Mouse (Mus musculus) small intestine, adult 2 months (tissue): ENCODE results near the gene Schip1. TPM values are rescaled to one million over a fixed set of nuclear protein-coding genes. Genes with fewer than 3 reads are reported as not detected.

Experiments used
- H3K27ac ChIP-seq: fragments of 200-500 bp; 2 replicates; pipeline ENCODE4 v1.5.1; 2012; ENCODE audit warnings: low read depth, low read length, control low read depth, inconsistent platforms; ENCODE audit not compliant: insufficient read depth
- H3K27me3 ChIP-seq: fragments of 200-500 bp; 2 replicates; pipeline ENCODE4 v1.6.1; 2012; ENCODE audit warnings: mild to moderate bottlenecking, moderate library complexity, low read length, inconsistent platforms; ENCODE audit not compliant: control insufficient read depth, insufficient read depth
- H3K36me3 ChIP-seq: fragments of 200-500 bp; 2 replicates; pipeline ENCODE4 v1.6.1; 2012; ENCODE audit warnings: mild to moderate bottlenecking, low read length, control low read depth, inconsistent platforms; ENCODE audit not compliant: control insufficient read depth, insufficient read depth
- H3K4me1 ChIP-seq: fragments of 200-500 bp; 2 replicates; pipeline ENCODE4 v1.6.1; 2012; ENCODE audit warnings: low read length, inconsistent platforms, mixed read lengths; ENCODE audit not compliant: control insufficient read depth, insufficient read depth, insufficient read length
- H3K4me3 ChIP-seq: fragments of 200-500 bp; 2 replicates; pipeline ENCODE4 v1.5.1; 2012; ENCODE audit warnings: low read depth, mild to moderate bottlenecking, control low read depth, inconsistent platforms, low read length, moderate library complexity
- CTCF ChIP-seq: fragments of 200-500 bp; IDR thresholded peaks from 2 replicates; pipeline ENCODE4 v1.5.1; 2012; ENCODE audit warnings: low read depth, mild to moderate bottlenecking, control low read depth, inconsistent platforms, low read length, moderate library complexity, mixed read lengths; ENCODE audit not compliant: insufficient replicate concordance, insufficient read length; ENCODE audit errors: extremely low read depth
- POLR2A ChIP-seq: fragments of 200-500 bp; IDR thresholded peaks from 2 replicates; pipeline ENCODE4 v1.6.1; 2012; ENCODE audit warnings: low read depth, mild to moderate bottlenecking, control low read depth, inconsistent platforms, low read length, moderate library complexity
- WGBS: fragments of 180-500 bp; shearing (Covaris S2); methylation state at CpG from one replicate; pipeline ENCODE4 v1.1.7; 2018; 5-methylcytosine and 5-hydroxymethylcytosine counted together
- polyA plus RNA-seq: library from polyadenylated mRNA; depleted of rRNA; stranded (reverse); fragments of >200 nt; gene quantifications from 2 replicates; pipeline ENCODE4 v1.2.3, GENCODE M21; 2012

The Schip1 gene
- polyA plus RNA-seq, 1 experiment, result 5.0 TPM

- H3K27me3 ChIP-seq, result no peaks in the 10 kb centered on the region
- 57% methylated on average over 4 of the region's 4 CpGs for WGBS
- H3K36me3 ChIP-seq, result no peaks in the 10 kb centered on the region
- no peak overlapping the region for H3K27ac ChIP-seq
- no peak overlapping the region for H3K4me3 ChIP-seq
- H3K4me1 ChIP-seq, result no peaks in the 10 kb centered on the region
- TF ChIP-seq POLR2A (no peak), CTCF (no peak)
Measured at GRCm38 (mm10) chr3:68306726-68307125, 242.1 kb downstream of the Schip1 start.

DNA sequence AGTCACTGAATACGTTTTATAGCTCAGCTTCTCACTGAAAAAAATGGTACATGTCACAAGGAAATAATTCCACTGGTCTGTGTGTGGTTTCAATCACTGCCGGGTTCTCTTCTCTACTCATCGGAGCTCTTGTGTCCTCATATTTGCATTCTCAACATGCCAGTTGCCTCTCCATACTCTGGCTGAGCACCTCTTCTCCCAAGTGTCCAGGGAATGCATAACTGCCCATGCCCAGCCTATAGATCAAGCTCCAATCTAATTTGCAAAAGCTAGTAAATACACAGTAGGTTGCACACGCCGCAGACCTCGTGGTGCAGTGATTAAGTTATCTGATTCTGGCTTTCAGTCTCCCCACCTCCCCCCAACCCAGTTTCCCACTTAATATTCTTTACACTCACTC is 261.0 kb downstream of the Schip1 start:
- Histone ChIP-seq H3K4me3 (no peak overlapping the region), H3K36me3 (no peaks in the 10 kb centered on the region), H3K27ac (no peak overlapping the region), H3K4me1 (no peaks in the 10 kb centered on the region), H3K27me3 (no peaks in the 10 kb centered on the region)
- TF ChIP-seq CTCF (no peak), POLR2A (no peak)
- WGBS, result 64% methylated on average over 6 of the region's 6 CpGs

DNA sequence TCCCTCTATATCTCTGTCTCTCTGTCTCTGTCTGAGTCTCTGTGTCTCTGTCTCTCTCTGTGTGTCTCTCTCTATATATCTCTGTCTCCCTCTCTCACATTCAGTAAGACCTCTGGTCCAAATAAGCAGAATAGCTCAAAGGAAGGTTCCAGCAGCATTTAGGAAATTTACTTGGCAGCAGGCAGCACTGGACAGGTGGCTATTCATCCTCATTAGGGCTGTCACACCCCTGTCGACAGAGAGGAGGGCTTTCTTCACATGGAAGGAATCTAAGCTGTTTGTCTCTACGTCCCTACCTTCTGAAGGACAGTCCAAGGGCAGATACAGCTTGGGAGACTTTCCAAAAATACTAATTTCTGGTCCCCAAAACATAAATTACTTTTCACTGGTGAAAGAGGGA is 267.9 kb downstream of the Schip1 start:
- H3K27me3 ChIP-seq, result no peaks in the 10 kb centered on the region
- no peak overlapping the region for H3K27ac ChIP-seq
- H3K4me3 ChIP-seq, result no peak overlapping the region
- H3K4me1 ChIP-seq, result no peaks in the 10 kb centered on the region
- H3K36me3 ChIP-seq, result no peaks in the 10 kb centered on the region
- WGBS, result 36% methylated on average over 2 of the region's 2 CpGs
- TF ChIP-seq CTCF, result no peak

DNA sequence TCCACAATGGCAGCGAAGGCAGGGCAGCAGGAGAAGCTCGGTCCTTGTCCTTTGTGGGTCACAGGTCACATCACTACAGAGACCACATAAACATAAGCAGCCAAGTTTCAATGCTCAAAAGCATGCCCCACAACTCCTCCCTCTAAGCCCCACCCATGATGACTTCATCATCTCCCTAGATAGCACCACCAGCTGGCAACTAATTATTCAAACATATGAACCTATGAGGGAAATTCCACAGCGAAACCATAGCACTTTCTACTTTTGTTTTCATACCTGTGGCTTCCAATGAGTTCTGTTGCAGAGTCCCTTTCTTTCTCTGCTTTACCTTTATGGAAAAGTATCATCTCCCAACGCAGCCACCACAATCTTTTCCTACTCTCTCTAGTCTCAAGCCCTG is 270.9 kb downstream of the Schip1 start:
- Histone ChIP-seq H3K4me3 (no peak overlapping the region), H3K27me3 (no peaks in the 10 kb centered on the region), H3K27ac (no peak overlapping the region), H3K36me3 (no peaks in the 10 kb centered on the region), H3K4me1 (no peaks in the 10 kb centered on the region)
- 92% methylated on average over 4 of the region's 4 CpGs for WGBS
- TF ChIP-seq POLR2A, result no peak

GRCm38 (mm10) chr3:68350624-68351023 is 286.0 kb downstream of the Schip1 start:
- WGBS, result 87% methylated on average over 6 of the region's 6 CpGs
- no peak overlapping the region for H3K4me3 ChIP-seq
- TF ChIP-seq POLR2A (no peak), CTCF (no peak)
- no peak overlapping the region for H3K27ac ChIP-seq
- H3K4me1 ChIP-seq, result no peaks in the 10 kb centered on the region
- H3K27me3 ChIP-seq, result no peaks in the 10 kb centered on the region
- H3K36me3 ChIP-seq, result no peaks in the 10 kb centered on the region

- Histone ChIP-seq H3K4me3 (no peak overlapping the region), H3K27ac (no peak overlapping the region), H3K27me3 (no peaks in the 10 kb centered on the region), H3K36me3 (no peaks in the 10 kb centered on the region), H3K4me1 (no peaks in the 10 kb centered on the region)
- TF ChIP-seq CTCF (no peak), POLR2A (no peak)
- WGBS, result 8% methylated on average over 3 of the region's 3 CpGs
Measured at GRCm38 (mm10) chr3:68351461-68351860, 286.9 kb downstream of the Schip1 start.

GRCm38 (mm10) chr3:68352961-68353360 is 288.4 kb downstream of the Schip1 start:
- TF ChIP-seq CTCF (no peak), POLR2A (no peak)
- Histone ChIP-seq H3K4me1 (no peaks in the 10 kb centered on the region), H3K27ac (no peak overlapping the region), H3K4me3 (no peak overlapping the region), H3K27me3 (no peaks in the 10 kb centered on the region), H3K36me3 (no peaks in the 10 kb centered on the region)
- 40% methylated on average over 7 of the region's 7 CpGs for WGBS

- no peaks in the 10 kb centered on the region for H3K36me3 ChIP-seq
- no peak for TF ChIP-seq CTCF
- no peak for TF ChIP-seq POLR2A
- no peak overlapping the region for H3K27ac ChIP-seq
- H3K4me1 ChIP-seq, result no peaks in the 10 kb centered on the region
- no peaks in the 10 kb centered on the region for H3K27me3 ChIP-seq
- WGBS, result 15% methylated on average over 3 of the region's 3 CpGs
- H3K4me3 ChIP-seq, result no peak overlapping the region
Measured at GRCm38 (mm10) chr3:68353492-68353891, 288.9 kb downstream of the Schip1 start.
